Mouse (Mus musculus) heart, embryonic 14.5 days (tissue): ENCODE results near the gene 4930595D18Rik. TPM values are rescaled to one million over a fixed set of nuclear protein-coding genes. Genes with fewer than 3 reads are reported as not detected.

Experiments used
- ATAC-seq: fragments of 200-750 bp; cut with Nextera tagmentation; 2 replicates; pipeline ENCODE4 v1.8.0; 2017; ENCODE audit warnings: low read depth, moderate TSS enrichment; ENCODE audit not compliant: insufficient number of reproducible peaks, insufficient read depth, low FRiP score
- H3K27ac ChIP-seq, 2 experiments: fragments of 200-500 bp in 1 of 2; fragments of 300-500 bp in 1 of 2; sonication (generic) in 1 of 2; replicated peaks in 1 of 2; 2 replicates each; pipeline ENCODE4 v1.5.1; 2012 to 2014; ENCODE audit warnings: low read depth in 2 of 2, low read length in 2 of 2, control low read depth in 1 of 2, mild to moderate bottlenecking in 1 of 2, mixed read lengths in 1 of 2; ENCODE audit not compliant: control insufficient read depth in 1 of 2, insufficient read depth in 1 of 2
- H3K27me3 ChIP-seq: fragments of 300-500 bp; sonication (generic); 2 replicates; pipeline ENCODE4 v1.6.1; 2014; ENCODE audit warnings: mild to moderate bottlenecking, low read length, control low read depth; ENCODE audit not compliant: control insufficient read depth, insufficient read depth
- H3K36me3 ChIP-seq: fragments of 300-500 bp; sonication (generic); 2 replicates; pipeline ENCODE4 v1.6.1; 2014; ENCODE audit warnings: mild to moderate bottlenecking, control low read depth, low read length, mixed read lengths; ENCODE audit not compliant: control insufficient read depth, insufficient read depth
- H3K4me1 ChIP-seq, 2 experiments: fragments of 200-500 bp in 1 of 2; fragments of 300-500 bp in 1 of 2; sonication (generic) in 1 of 2; 2 replicates each; pipeline ENCODE4 v1.6.1; 2012 to 2014; ENCODE audit warnings: low read length in 2 of 2, control low read depth in 1 of 2, mixed read lengths in 1 of 2; ENCODE audit not compliant: control insufficient read depth in 2 of 2, insufficient read depth in 2 of 2
- H3K4me2 ChIP-seq: fragments of 300-500 bp; sonication (generic); 2 replicates; pipeline ENCODE4 v1.6.1; 2014; ENCODE audit warnings: mild to moderate bottlenecking, low read length
- H3K4me3 ChIP-seq, 2 experiments: fragments of 200-500 bp in 1 of 2; fragments of 300-500 bp in 1 of 2; sonication (generic) in 1 of 2; 2 replicates each; pipeline ENCODE4 v1.5.1; 2012 to 2014; ENCODE audit warnings: low read length in 2 of 2, mild to moderate bottlenecking in 2 of 2, control low read depth in 1 of 2, low read depth in 1 of 2, moderate library complexity in 1 of 2; ENCODE audit not compliant: control insufficient read depth in 1 of 2, insufficient read depth in 1 of 2
- H3K9ac ChIP-seq: fragments of 300-500 bp; sonication (generic); 2 replicates; pipeline ENCODE4 v1.6.1; 2014; ENCODE audit warnings: mild to moderate bottlenecking, low read length
- H3K9me3 ChIP-seq: fragments of 300-500 bp; sonication (generic); 2 replicates; pipeline ENCODE4 v1.6.1; 2016; ENCODE audit warnings: low read length, control low read depth; ENCODE audit not compliant: control insufficient read depth
- WGBS: fragments of 180-500 bp; shearing (Covaris S2); extraction: QIAGEN DNeasy Blood & Tissue Kit; methylation state at CpG from one replicate; pipeline ENCODE4 v1.1.7; 2014; 5-methylcytosine and 5-hydroxymethylcytosine counted together
- polyA plus RNA-seq: library from polyadenylated mRNA; unstranded; fragments of >200 nt; fragmentation: Nextera tagmentation; extraction: Ambion mirVana; gene quantifications from 2 replicates; pipeline ENCODE4 v1.2.1, GENCODE M21; 2014

Gene 4930595D18Rik
- polyA plus RNA-seq, 1 experiment from 2014 or later, result not detected

- Histone ChIP-seq H3K27me3 (no peaks in the 10 kb centered on the region), H3K4me3 (no peak overlapping the region), H3K4me1 (no peaks in the 10 kb centered on the region), H3K27ac (no peak overlapping the region), H3K36me3 (peaks cover 35% of the 10 kb centered on the region), H3K9me3 (0 out of 2 replicates have a peak, but pooled peaks cover 3% of the 10 kb centered on the region), H3K9ac (no peak overlapping the region), H3K4me2 (no peak overlapping the region)
- ATAC-seq, result no peak
- 91% methylated on average over 9 of the region's 9 CpGs for WGBS
These were observed 63.2 kb downstream of the 4930595D18Rik start for GRCm38 (mm10) chr12:111120976-111121645.

- 95% methylated on average over 5 of the region's 5 CpGs for WGBS
- Histone ChIP-seq H3K9me3 (0 out of 2 replicates have a peak, but pooled peaks cover 3% of the 10 kb centered on the region), H3K4me1 (no peaks in the 10 kb centered on the region), H3K4me3 (no peak overlapping the region), H3K9ac (no peak overlapping the region), H3K4me2 (no peak overlapping the region), H3K27ac (no peak overlapping the region), H3K27me3 (no peaks in the 10 kb centered on the region), H3K36me3 (peaks cover 47% of the 10 kb centered on the region)
- ATAC-seq, result no peak
These were observed 64.7 kb downstream of the 4930595D18Rik start for GRCm38 (mm10) chr12:111119506-111120085.

- Histone ChIP-seq H3K9me3 (no peaks in the 10 kb centered on the region), H3K27ac (no peak overlapping the region), H3K4me3 (no peak overlapping the region), H3K4me2 (no peak overlapping the region), H3K9ac (no peak overlapping the region), H3K4me1 (no peaks in the 10 kb centered on the region), H3K27me3 (no peaks in the 10 kb centered on the region), H3K36me3 (peaks cover 93% of the 10 kb centered on the region)
- ATAC-seq, result no peak
- 92% methylated on average over 5 of the region's 5 CpGs for WGBS
These were observed 69.7 kb downstream of the 4930595D18Rik start for GRCm38 (mm10) chr12:111114593-111114992.

GRCm38 (mm10) chr12:111111176-111111575, 73.1 kb downstream of the 4930595D18Rik start:
- 84% methylated on average over 8 of the region's 8 CpGs for WGBS

More at GRCm38 (mm10) chr12:111111176-111111575, 73.1 kb downstream of the 4930595D18Rik start:
- Histone ChIP-seq H3K4me2 (no peak overlapping the region), H3K9ac (no peak overlapping the region), H3K27ac (no peak overlapping the region), H3K27me3 (no peaks in the 10 kb centered on the region), H3K9me3 (no peaks in the 10 kb centered on the region), H3K4me1 (no peaks in the 10 kb centered on the region), H3K36me3 (peaks cover 95% of the 10 kb centered on the region), H3K4me3 (no peak overlapping the region)
- ATAC-seq, result no peak

Other genes with a start within 250 kb of the 4930595D18Rik start
- gene Ankrd9, start 205.5 kb downstream of the 4930595D18Rik start, polyA plus RNA-seq, result 10.8 TPM in 2 replicates
- 12.3 and 12.6 TPM in 2 replicates for gene Rcor1, start 145.1 kb downstream of the 4930595D18Rik start, polyA plus RNA-seq
- 6.0 and 7.0 TPM in 2 replicates for gene Traf3, start 18.1 kb downstream of the 4930595D18Rik start, polyA plus RNA-seq
- gene Amn, start 86.6 kb upstream of the 4930595D18Rik start, polyA plus RNA-seq, result 1.4 and 2.0 TPM in 2 replicates
- 27.0 and 28.9 TPM in 2 replicates for gene Cdc42bpb, start 193.2 kb upstream of the 4930595D18Rik start, polyA plus RNA-seq
- gene Lbhd2, start 222.3 kb upstream of the 4930595D18Rik start, polyA plus RNA-seq, result 1.2 TPM in 1 of 2 replicates, not detected in the other
- gene Exoc3l4, start 232.5 kb upstream of the 4930595D18Rik start, polyA plus RNA-seq, result 8.1 and 9.4 TPM in 2 replicates